Mouse (Mus musculus) cortical plate, adult 2 months (tissue): ENCODE results near the gene Csrnp1.

ENCODE experiments used
- CTCF ChIP-seq: fragments of 200-500 bp; IDR thresholded peaks from 2 replicates; pipeline ENCODE4 v1.5.1; 2011; ENCODE audit warnings: mild to moderate bottlenecking, control low read depth, low read length; ENCODE audit not compliant: insufficient read depth; ENCODE audit errors: extremely low read depth
- POLR2A ChIP-seq: fragments of 200-500 bp; IDR thresholded peaks from 2 replicates; pipeline ENCODE4 v1.6.1; 2011; ENCODE audit warnings: mild to moderate bottlenecking, low read length, control low read depth; ENCODE audit not compliant: insufficient read depth; ENCODE audit errors: extremely low read depth

DNA sequence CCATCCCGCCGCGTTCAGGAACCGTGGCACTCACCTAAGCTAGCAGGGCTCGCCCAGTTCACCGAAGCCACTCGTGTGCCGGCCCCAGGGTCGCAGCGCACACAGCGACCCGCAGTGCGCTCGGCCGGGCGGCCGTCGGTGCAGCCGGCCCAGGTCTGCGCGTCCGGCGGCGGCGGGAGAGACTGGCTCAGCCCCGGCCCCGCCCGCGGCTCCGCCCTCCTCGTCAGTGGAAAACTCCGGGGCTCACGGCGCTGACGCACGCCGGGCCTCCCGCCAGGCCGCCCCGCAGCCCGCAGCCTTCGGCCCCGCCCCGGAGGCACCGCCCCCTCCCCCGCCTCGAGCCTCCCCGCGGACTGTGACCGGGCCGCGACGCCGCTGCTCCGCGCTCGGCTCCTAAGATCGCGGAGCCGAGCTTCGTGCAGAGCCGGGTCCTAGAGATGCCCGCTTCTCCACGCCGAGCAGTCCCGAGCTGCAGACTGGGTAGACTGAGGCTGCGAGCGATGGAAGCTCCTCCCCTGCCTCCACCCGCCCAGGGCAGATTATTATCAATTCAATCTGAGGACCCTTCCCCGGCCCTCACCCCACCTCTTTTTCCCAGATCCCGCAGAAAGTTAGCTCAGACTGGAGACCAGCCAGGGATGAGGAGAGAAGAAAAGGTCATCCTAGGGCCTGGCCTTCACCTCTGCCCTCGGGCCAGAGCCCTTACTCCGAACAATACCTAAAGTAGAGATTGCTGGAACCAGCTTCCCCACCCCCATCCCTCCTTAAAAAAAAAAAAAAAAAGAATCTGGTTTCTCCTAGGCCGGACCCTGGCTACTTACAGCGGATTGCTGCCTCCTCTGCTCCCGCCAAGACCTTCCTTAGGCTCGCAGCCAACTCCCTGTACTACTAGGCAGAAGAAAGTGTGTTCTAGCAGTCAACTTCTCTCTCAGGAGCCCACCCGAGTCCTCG, 598 bp downstream of the Csrnp1 start:
- TF ChIP-seq CTCF, result no peak
- TF ChIP-seq POLR2A, result peak; percentile 69
